Mouse (Mus musculus): Measurements from ENCODE around the gene Gm436. TPM values are rescaled to one million over a fixed set of nuclear protein-coding genes. Genes with fewer than 3 reads are reported as not detected.

Gene Gm436
- not detected for total RNA-seq (2021)
- not detected in 2 replicates for polyA plus RNA-seq (2012; rRNA removed)
- long read RNA-seq: 0 reads

- no peak for DNase-seq
Measured at GRCm38 (mm10) chr4:144686268-144686667, at the start of gene Gm436. Gm436 (minus strand) TSS chr4:144686368.

GRCm38 (mm10) chr4:144721304-144721703, 35.1 kb upstream of the Gm436 start, which contains the start of gene Gm13178:
Gm13178 (minus strand) TSS chr4:144721404.
- DNase-seq: no peak

- no peak for DNase-seq
Measured at GRCm38 (mm10) chr4:144719691-144720090, 33.5 kb upstream of the Gm436 start.

DNA sequence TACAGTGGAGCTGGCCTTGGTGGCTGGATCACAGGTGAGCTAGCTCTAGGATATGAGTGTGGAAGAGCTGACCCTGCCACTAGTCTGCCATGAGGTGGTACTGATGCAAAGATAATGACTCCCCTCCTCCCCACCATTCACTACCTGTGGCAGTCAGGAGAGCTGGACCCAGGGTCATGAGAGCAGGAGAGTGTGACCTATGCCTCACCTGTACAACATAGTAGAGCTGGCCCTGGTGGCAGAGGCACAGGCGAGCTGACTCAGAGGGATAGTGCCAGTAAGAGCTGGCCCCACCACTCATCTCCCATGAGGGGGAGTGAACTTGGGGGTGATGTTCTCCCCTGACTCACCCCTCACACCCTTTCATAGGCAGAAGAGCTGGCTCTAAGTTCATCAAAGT, 32.1 kb upstream of the Gm436 start:
- DNase-seq: no peak

DNA sequence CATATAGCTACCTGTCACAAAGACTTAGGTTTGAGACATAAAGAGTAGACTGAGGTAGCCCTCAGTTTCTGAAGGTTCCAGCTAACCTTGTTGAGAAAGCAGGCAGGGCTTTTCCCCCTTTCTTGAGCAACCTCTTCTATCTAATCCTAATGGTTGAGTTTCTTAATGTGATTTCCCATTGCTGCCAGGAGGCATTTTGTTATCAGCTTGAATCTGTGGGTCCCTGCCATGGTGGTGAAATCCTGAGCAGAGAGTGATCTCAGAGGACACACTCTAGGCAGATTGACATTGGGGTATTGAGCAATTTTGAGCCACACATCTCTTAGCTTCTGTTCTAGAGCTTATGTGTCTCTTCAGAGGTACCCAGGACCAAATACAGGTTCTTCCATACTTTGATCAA, 47.9 kb downstream of the Gm436 start:
- no peak for DNase-seq

Other genes starting within 250 kb of the Gm436 start
- not detected for gene 1700012P22Rik, start 247.6 kb downstream of the Gm436 start, total RNA-seq (2021)
- gene 1700012P22Rik, start 247.6 kb downstream of the Gm436 start, polyA plus RNA-seq (2012; rRNA removed): not detected in 2 replicates
- not detected for gene Gm9944, start 233.1 kb downstream of the Gm436 start, total RNA-seq (2021)
- gene Gm9944, start 233.1 kb downstream of the Gm436 start, polyA plus RNA-seq (2012; rRNA removed): not detected in 2 replicates
- not detected for gene Aadacl3, start 222.6 kb downstream of the Gm436 start, total RNA-seq (2021)
- gene Aadacl3, start 222.6 kb downstream of the Gm436 start, polyA plus RNA-seq (2012; rRNA removed): not detected in 2 replicates
- gene 9430007A20Rik, start 166.5 kb downstream of the Gm436 start, total RNA-seq (2021): not detected
- gene 9430007A20Rik, start 166.5 kb downstream of the Gm436 start, polyA plus RNA-seq (2012; rRNA removed): not detected in 2 replicates
- not detected for gene Gm13124, start 121.2 kb downstream of the Gm436 start, total RNA-seq (2021)
- not detected in 2 replicates for gene Gm13124, start 121.2 kb downstream of the Gm436 start, polyA plus RNA-seq (2012; rRNA removed)
- gene Aadacl4, start 72.7 kb downstream of the Gm436 start, total RNA-seq (2021): not detected
- not detected in 2 replicates for gene Aadacl4, start 72.7 kb downstream of the Gm436 start, polyA plus RNA-seq (2012; rRNA removed)
- gene Gm13178, start 35.0 kb upstream of the Gm436 start, total RNA-seq (2021): not detected
- gene Gm13178, start 35.0 kb upstream of the Gm436 start, polyA plus RNA-seq (2012; rRNA removed): not detected in 2 replicates
- gene Gm438, start 100.2 kb upstream of the Gm436 start, total RNA-seq (2021): not detected
- gene Gm438, start 100.2 kb upstream of the Gm436 start, polyA plus RNA-seq (2012; rRNA removed): not detected in 2 replicates
- 100 to 1,000 TPM in 1 of 2 experiments, 10 to 100 TPM in 1; 94.8 to 157 TPM for gene Dhrs3, start 206.5 kb upstream of the Gm436 start, total RNA-seq (2021)
- 96.3 and 135 TPM in 2 replicates for gene Dhrs3, start 206.5 kb upstream of the Gm436 start, polyA plus RNA-seq (2012; rRNA removed)

All from adrenal gland, adult 2 months (tissue).